Mouse (Mus musculus): ENCODE results near the gene Plekha6.

Plekha6 gene

DNA sequence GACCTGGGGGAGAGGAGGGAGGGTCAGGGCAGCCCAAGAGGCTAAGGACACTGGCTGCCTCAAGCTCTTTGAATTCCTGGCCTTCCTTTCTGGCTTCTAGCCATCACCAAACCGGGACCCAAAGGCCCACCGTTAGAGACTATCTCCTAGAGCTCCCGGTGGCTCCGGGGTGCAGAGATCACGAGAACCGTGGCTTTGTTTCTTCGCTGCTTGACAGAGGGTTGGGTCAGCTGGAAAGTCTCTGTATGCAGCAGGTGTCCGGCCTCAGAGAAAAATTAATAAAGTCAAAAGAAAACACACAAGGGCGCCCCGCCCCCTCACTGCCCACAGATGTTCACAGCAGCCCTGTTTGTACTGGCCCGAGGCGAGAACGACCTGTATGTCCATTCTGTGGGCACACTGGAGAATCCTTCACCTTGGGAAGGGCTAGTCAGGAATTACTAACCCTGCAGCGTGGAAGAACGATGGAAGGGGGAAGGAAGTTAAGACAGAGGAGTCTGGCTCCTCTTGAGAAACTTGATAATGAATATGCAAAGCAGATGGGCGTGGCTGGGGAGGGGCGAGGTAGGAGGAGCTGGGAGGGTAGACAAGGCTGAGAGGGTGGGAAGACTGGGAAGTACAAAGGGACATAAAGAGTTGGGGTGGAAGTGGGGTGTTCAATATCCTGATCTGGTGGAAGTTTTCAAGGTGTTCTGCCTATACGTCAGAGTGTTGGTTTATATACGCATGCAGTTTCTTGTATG is 4.5 kb downstream of the Plekha6 start:
- Histone ChIP-seq H3K9me3 (ENCODE audit: low read length) (no peaks in the 10 kb centered on the region), H3K36me3 (ENCODE audit: insufficient read depth, low read length) (no peaks in the 10 kb centered on the region), H3K4me1 (replicated peaks; ENCODE audit: low read depth, low read length) (peaks cover 37% of the 10 kb centered on the region), H3K27me3 (ENCODE audit: insufficient read depth, low read length) (peaks cover 78% of the 10 kb centered on the region), H3K4me3 (replicated peaks; ENCODE audit: low read length) (no peak overlapping the region; the same call in 1 of the 2 replicates)
- TF ChIP-seq NANOG (IDR thresholded peaks at IDR 0.05; ENCODE audit: borderline replicate concordance, low read length) (no peak), POU5F1 (IDR thresholded peaks at IDR 0.05; ENCODE audit: borderline replicate concordance, low read length) (no peak), CTCF (conservative IDR thresholded peaks at IDR 0.05; ENCODE audit: low read length) (no peak)

DNA sequence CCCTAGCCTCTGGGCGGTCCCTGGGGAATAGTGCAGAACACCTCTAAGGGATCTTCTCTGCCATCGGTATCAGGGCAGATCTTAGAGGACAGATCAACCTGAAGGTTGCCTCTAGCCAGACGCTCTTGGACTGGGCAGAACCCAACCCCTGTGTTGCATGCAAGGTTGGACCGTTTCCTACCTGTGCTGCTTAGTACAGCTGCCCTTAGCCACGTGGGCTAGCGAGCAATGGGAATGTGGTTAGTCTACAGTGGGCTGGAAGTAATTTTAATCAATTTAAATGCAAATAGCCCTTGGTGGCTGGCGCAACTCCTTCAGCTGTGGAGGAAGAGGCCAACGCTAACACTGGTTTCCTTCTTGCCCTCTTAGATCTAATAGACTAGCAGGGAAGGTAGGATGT is 6.2 kb downstream of the Plekha6 start:
- no peak overlapping the region for H3K4me3 ChIP-seq (replicated peaks; ENCODE audit: low read length)
- H3K4me1 ChIP-seq (replicated peaks; ENCODE audit: low read depth, low read length) = peaks cover 31% of the 10 kb centered on the region
- no peaks in the 10 kb centered on the region for H3K36me3 ChIP-seq (ENCODE audit: insufficient read depth, low read length)
- H3K9me3 ChIP-seq (ENCODE audit: low read length) = no peaks in the 10 kb centered on the region
- no peak for TF ChIP-seq POU5F1 (IDR thresholded peaks at IDR 0.05; ENCODE audit: borderline replicate concordance, low read length)
- TF ChIP-seq CTCF (conservative IDR thresholded peaks at IDR 0.05; ENCODE audit: low read length) = no peak
- TF ChIP-seq NANOG (IDR thresholded peaks at IDR 0.05; ENCODE audit: borderline replicate concordance, low read length) = no peak
- peaks cover 66% of the 10 kb centered on the region for H3K27me3 ChIP-seq (ENCODE audit: insufficient read depth, low read length)

DNA sequence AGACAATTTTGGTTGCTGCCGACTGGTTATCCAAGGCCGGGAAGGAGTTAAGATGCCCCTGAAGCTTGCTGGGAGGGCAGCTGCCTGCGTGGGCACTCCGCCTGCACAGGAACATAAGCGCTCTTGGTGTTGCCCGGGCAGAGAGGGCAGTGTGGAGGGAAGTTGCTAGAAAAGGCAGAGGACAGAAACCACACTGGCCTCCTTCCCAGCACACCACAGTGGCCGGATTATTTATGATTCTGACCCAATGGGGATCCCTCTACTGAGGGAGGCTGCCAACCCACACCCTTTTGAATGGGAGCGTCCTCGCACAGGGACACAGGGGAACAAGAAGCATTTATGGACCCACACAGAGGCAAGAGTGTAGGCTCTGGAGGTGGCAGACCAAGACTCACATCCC is 7.3 kb downstream of the Plekha6 start:
- Histone ChIP-seq H3K36me3 (ENCODE audit: insufficient read depth, low read length) (no peaks in the 10 kb centered on the region), H3K9me3 (ENCODE audit: low read length) (no peaks in the 10 kb centered on the region), H3K4me3 (replicated peaks; ENCODE audit: low read length) (no peak overlapping the region), H3K4me1 (replicated peaks; ENCODE audit: low read depth, low read length) (peaks cover 39% of the 10 kb centered on the region), H3K27me3 (ENCODE audit: insufficient read depth, low read length) (peaks cover 61% of the 10 kb centered on the region)
- TF ChIP-seq POU5F1 (IDR thresholded peaks at IDR 0.05; ENCODE audit: borderline replicate concordance, low read length) (no peak), CTCF (conservative IDR thresholded peaks at IDR 0.05; ENCODE audit: low read length) (no peak), NANOG (IDR thresholded peaks at IDR 0.05; ENCODE audit: borderline replicate concordance, low read length) (no peak)

DNA sequence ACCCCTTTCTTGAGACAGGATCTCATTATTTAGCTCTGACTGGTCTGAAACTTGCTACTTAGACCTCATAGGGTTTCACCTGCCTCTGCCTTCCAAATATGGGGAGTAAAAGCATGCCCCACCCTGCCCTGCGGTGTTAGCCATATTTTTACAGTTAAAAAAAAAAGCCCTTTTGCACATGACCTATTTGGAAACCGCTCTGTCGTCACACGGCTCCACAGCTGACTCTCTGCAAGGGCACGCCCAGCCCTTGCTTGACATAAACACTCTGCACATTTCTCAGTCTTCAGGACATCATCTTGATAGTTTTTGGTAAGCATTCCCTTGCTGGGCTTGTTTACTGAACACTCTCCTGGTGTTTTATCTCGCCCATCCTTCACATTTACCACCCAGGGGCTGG is 11.1 kb downstream of the Plekha6 start:
- peaks cover 57% of the 10 kb centered on the region for H3K27me3 ChIP-seq (ENCODE audit: insufficient read depth, low read length)
- H3K4me1 ChIP-seq (replicated peaks; ENCODE audit: low read depth, low read length) = peaks cover 35% of the 10 kb centered on the region
- H3K36me3 ChIP-seq (ENCODE audit: insufficient read depth, low read length) = no peaks in the 10 kb centered on the region
- no peaks in the 10 kb centered on the region for H3K9me3 ChIP-seq (ENCODE audit: low read length)
- H3K4me3 ChIP-seq (replicated peaks; ENCODE audit: low read length) = no peak overlapping the region
- no peak for TF ChIP-seq POU5F1 (IDR thresholded peaks at IDR 0.05; ENCODE audit: borderline replicate concordance, low read length)
- TF ChIP-seq NANOG (IDR thresholded peaks at IDR 0.05; ENCODE audit: borderline replicate concordance, low read length) = no peak
- no peak for TF ChIP-seq CTCF (conservative IDR thresholded peaks at IDR 0.05; ENCODE audit: low read length)

DNA sequence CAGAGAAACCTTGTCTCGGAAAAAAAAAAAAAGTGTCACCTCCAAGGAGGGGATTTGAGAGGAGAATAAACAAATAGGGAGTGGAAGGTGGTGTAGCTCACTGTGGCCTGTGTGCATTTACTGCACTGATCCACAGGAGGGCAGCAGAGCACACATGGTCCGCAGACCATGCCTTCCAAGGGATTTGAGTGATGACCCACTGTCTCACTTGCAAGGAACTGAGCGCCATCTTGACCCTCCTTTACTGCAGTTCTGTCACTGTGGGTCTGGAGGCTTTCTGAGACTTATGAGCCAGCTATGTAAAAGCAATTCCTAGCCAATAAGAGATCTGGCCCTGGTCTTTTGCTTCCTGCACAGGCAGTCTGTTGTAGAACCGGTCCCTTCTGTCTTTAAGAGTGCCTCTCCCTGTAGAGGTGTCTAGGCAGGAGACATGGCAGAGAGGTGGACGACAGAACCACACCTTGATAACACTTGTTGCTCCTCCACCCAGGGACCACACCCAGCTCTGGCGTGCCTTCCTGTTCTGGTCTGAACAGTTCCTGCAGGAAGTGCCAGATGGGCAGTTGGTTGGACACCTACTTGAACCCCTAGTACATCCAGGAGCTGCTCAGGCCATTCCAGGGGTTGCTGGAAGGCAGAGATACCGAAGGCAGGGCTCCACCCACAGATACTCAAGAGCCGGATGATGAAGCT is 13.6 kb downstream of the Plekha6 start:
- TF ChIP-seq NANOG (IDR thresholded peaks at IDR 0.05; ENCODE audit: borderline replicate concordance, low read length) (no peak), CTCF (conservative IDR thresholded peaks at IDR 0.05; ENCODE audit: low read length) (peak; percentile 91), POU5F1 (IDR thresholded peaks at IDR 0.05; ENCODE audit: borderline replicate concordance, low read length) (no peak)
- Histone ChIP-seq H3K36me3 (ENCODE audit: insufficient read depth, low read length) (no peaks in the 10 kb centered on the region), H3K4me3 (replicated peaks; ENCODE audit: low read length) (no peak overlapping the region), H3K9me3 (ENCODE audit: low read length) (no peaks in the 10 kb centered on the region), H3K27me3 (ENCODE audit: insufficient read depth, low read length) (peaks cover 51% of the 10 kb centered on the region), H3K4me1 (replicated peaks; ENCODE audit: low read depth, low read length) (peaks cover 47% of the 10 kb centered on the region)

DNA sequence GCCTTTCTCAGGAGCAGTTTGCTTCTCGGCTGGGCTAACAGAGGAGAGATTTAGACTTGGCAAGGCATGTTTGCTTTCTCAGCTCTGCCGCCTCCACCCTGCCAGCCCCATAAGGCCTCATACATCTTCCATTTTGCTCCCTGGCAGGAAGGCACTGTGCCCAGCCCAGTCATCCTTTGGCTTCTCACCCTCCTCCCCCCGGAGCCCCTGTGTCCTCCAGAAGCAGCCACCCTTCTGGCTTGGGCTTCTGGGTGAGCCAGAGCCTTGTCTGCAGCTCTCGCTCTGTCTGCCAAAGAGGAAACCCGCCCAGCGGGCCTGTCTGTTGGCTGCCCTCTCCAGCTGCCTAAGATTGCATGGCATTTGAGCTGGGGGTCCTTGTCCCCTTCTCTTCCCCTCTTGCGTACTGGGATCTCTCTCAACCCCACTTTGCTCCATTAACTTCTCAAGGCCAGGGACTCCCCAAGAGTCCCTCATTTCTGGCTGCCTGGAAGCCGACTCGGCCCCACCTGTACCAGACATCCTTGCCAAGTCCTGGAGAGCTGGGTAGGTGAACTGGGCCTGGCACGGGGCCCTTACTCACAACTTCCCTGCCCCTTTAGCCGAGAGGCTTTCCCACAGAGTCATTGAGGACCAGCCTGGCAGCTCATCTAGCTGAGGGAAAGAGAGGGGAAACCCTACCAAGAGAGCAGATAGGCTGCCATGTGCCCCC is 14.9 kb downstream of the Plekha6 start:
- no peaks in the 10 kb centered on the region for H3K36me3 ChIP-seq (ENCODE audit: insufficient read depth, low read length)

DNA sequence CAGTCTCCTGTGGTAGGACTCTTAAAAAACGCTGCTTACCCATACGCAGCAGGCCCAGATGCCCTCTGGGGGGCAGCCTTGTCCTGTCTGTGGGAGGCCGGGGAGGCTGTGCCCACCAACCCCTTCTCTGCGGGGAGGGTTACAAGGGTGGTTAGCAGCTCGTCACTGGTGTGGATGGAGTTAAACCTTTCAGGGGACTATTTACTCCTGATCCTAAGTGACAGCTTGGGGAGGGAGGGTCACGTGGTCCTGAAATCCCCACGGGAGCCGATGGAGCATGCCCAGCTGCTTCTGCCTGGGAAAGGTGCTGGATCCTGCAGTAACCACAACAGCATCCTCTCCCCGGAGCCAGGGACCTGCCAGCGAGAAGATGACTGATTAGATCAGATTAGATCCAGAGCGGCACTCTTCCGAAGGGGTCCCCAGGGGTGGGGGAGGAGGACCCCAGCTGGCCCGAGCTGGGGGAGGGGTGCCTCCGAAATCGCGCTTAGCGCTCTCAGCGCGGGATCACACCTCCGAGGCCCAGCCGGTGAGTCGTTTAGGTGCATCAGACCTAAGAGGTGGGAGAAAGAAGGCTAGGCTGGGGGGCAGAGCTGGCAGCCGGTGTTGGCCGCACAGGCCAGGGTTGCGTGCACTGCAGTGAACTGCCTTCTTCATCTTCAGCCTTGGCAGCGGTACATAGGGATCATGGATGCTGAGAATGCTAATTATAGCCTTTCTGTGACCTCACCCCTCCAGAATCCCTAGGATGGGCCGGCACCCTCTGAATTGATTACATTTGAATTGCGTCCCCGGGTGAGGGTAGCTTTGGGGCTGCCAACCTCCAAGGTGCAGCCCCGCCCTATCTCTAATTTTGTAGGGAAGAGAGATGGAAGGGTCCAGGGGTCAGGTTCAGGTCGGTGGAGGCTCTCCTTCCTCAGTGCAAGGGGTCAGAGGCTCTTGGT is 17.3 kb downstream of the Plekha6 start:
- Histone ChIP-seq H3K27me3 (ENCODE audit: insufficient read depth, low read length) (peaks cover 56% of the 10 kb centered on the region), H3K9me3 (ENCODE audit: low read length) (no peaks in the 10 kb centered on the region), H3K4me1 (replicated peaks; ENCODE audit: low read depth, low read length) (peaks cover 46% of the 10 kb centered on the region), H3K36me3 (ENCODE audit: insufficient read depth, low read length) (no peaks in the 10 kb centered on the region), H3K4me3 (replicated peaks; ENCODE audit: low read length) (peak overlapping the region; percentile 76)
- TF ChIP-seq CTCF (conservative IDR thresholded peaks at IDR 0.05; ENCODE audit: low read length) (peak; percentile 58), NANOG (IDR thresholded peaks at IDR 0.05; ENCODE audit: borderline replicate concordance, low read length) (no peak), POU5F1 (IDR thresholded peaks at IDR 0.05; ENCODE audit: borderline replicate concordance, low read length) (no peak)

More for the DNA sequence above, 14.9 kb downstream of the Plekha6 start:
- Histone ChIP-seq H3K4me1 (replicated peaks; ENCODE audit: low read depth, low read length) (peaks cover 58% of the 10 kb centered on the region), H3K9me3 (ENCODE audit: low read length) (no peaks in the 10 kb centered on the region), H3K4me3 (replicated peaks; ENCODE audit: low read length) (no peak overlapping the region), H3K27me3 (ENCODE audit: insufficient read depth, low read length) (peaks cover 57% of the 10 kb centered on the region)
- TF ChIP-seq NANOG (IDR thresholded peaks at IDR 0.05; ENCODE audit: borderline replicate concordance, low read length) (no peak), POU5F1 (IDR thresholded peaks at IDR 0.05; ENCODE audit: borderline replicate concordance, low read length) (no peak), CTCF (conservative IDR thresholded peaks at IDR 0.05; ENCODE audit: low read length) (no peak)

Measured in E14TG2a.4 (cell line).